Mouse (Mus musculus) midbrain, embryonic 13.5 days (tissue): ENCODE results near the gene AC124108.1. TPM values are rescaled to one million over a fixed set of nuclear protein-coding genes. Genes with fewer than 3 reads are reported as not detected.

Source experiments
- ATAC-seq: fragments of 200-750 bp; cut with Nextera tagmentation; 2 replicates; pipeline ENCODE4 v1.8.0; 2017; ENCODE audit warnings: mild to moderate bottlenecking, moderate TSS enrichment, moderate library complexity
- H3K27ac ChIP-seq: fragments of 300-500 bp; sonication (generic); 2 replicates; pipeline ENCODE4 v1.5.1; 2015; ENCODE audit warnings: inconsistent platforms, mild to moderate bottlenecking, moderate library complexity
- H3K27me3 ChIP-seq: fragments of 300-500 bp; sonication (generic); 2 replicates; pipeline ENCODE4 v1.6.1; 2015; ENCODE audit warnings: mild to moderate bottlenecking, inconsistent platforms
- H3K36me3 ChIP-seq: fragments of 300-500 bp; sonication (generic); 2 replicates; pipeline ENCODE4 v1.6.1; 2015; ENCODE audit warnings: mild to moderate bottlenecking, inconsistent platforms
- H3K4me1 ChIP-seq: fragments of 300-500 bp; sonication (generic); replicated peaks from 2 replicates; pipeline ENCODE4 v1.6.1; 2015; ENCODE audit warnings: inconsistent platforms
- H3K4me2 ChIP-seq: fragments of 300-500 bp; sonication (generic); replicated peaks from 2 replicates; pipeline ENCODE4 v1.6.1; 2015; ENCODE audit warnings: moderate library complexity, mild to moderate bottlenecking, inconsistent platforms
- H3K4me3 ChIP-seq: fragments of 300-500 bp; sonication (generic); replicated peaks from 2 replicates; pipeline ENCODE4 v1.5.1; 2015; ENCODE audit warnings: mild to moderate bottlenecking, inconsistent platforms
- H3K9ac ChIP-seq: fragments of 300-500 bp; sonication (generic); replicated peaks from 2 replicates; pipeline ENCODE4 v1.6.1; 2015; ENCODE audit warnings: mild to moderate bottlenecking, inconsistent platforms
- H3K9me3 ChIP-seq: fragments of 300-500 bp; sonication (generic); 2 replicates; pipeline ENCODE4 v1.6.1; 2016; ENCODE audit warnings: mild to moderate bottlenecking, inconsistent platforms
- WGBS: fragments of 180-500 bp; shearing (Covaris S2); methylation state at CpG from one replicate; pipeline ENCODE4 v1.1.7; 2015; 5-methylcytosine and 5-hydroxymethylcytosine counted together
- polyA plus RNA-seq: library from polyadenylated mRNA; unstranded; fragments of >200 nt; fragmentation: Nextera tagmentation; extraction: Ambion mirVana; gene quantifications from 2 replicates; pipeline ENCODE4 v1.2.1, GENCODE M21; 2015

Gene AC124108.1
- polyA plus RNA-seq, result 5.6 and 6.1 TPM in 2 replicates

GRCm38 (mm10) chr1:132191093-132191785, at the start of gene AC124108.1, which contains the start of gene Lemd1:
TSS of gene AC124108.1 (plus strand) at chr1:132191457.
TSS of gene Lemd1 (plus strand) at chr1:132191431.
- Histone ChIP-seq H3K9ac (peak within 1 kb of the TSS; percentile 100), H3K4me3 (peak within 1 kb of the TSS; percentile 95), H3K4me2 (peak within 1 kb of the TSS; percentile 90), H3K36me3 (no peaks in the 10 kb centered on the region), H3K27me3 (0 out of 2 replicates have a peak, but pooled peaks cover 5% of the 10 kb centered on the region), H3K9me3 (no peaks in the 10 kb centered on the region), H3K27ac (peak within 1 kb of the TSS; percentile 100), H3K4me1 (peaks cover 57% of the 10 kb centered on the region)
- peak; percentile 7 for ATAC-seq
- WGBS, result under 1% methylated on average over 34 of the region's 34 CpGs

GRCm38 (mm10) chr1:132141753-132142152, 49.5 kb upstream of the AC124108.1 start:
- Histone ChIP-seq H3K4me3 (no peak overlapping the region), H3K9ac (no peak overlapping the region), H3K9me3 (no peaks in the 10 kb centered on the region), H3K4me2 (no peak overlapping the region), H3K36me3 (no peaks in the 10 kb centered on the region), H3K27me3 (peaks cover 42% of the 10 kb centered on the region), H3K4me1 (peaks cover 32% of the 10 kb centered on the region), H3K27ac (no peak overlapping the region)
- WGBS, result 71% methylated on average over 13 of the region's 13 CpGs
- ATAC-seq, result no peak

- Histone ChIP-seq H3K27me3 (peaks cover 34% of the 10 kb centered on the region), H3K36me3 (no peaks in the 10 kb centered on the region), H3K4me3 (no peak overlapping the region), H3K9ac (no peak overlapping the region), H3K4me1 (peaks cover 32% of the 10 kb centered on the region), H3K9me3 (no peaks in the 10 kb centered on the region), H3K4me2 (no peak overlapping the region), H3K27ac (no peak overlapping the region)
- ATAC-seq, result no peak
- WGBS, result 84% methylated on average over 5 of the region's 5 CpGs
Observed at GRCm38 (mm10) chr1:132143079-132143478, 48.2 kb upstream of the AC124108.1 start.

GRCm38 (mm10) chr1:132143730-132144129, 47.5 kb upstream of the AC124108.1 start:
- Histone ChIP-seq H3K27me3 (peaks cover 27% of the 10 kb centered on the region), H3K27ac (peak overlapping the region; percentile 48), H3K36me3 (no peaks in the 10 kb centered on the region), H3K9me3 (no peaks in the 10 kb centered on the region), H3K9ac (no peak overlapping the region), H3K4me3 (no peak overlapping the region), H3K4me2 (no peak overlapping the region), H3K4me1 (peaks cover 31% of the 10 kb centered on the region)
- peak; percentile 16; the same call in 1 of the 2 replicates for ATAC-seq
- 66% methylated on average over 4 of the region's 4 CpGs for WGBS

- peak; percentile 84 for ATAC-seq
- WGBS, result 5% methylated on average over 2 of the region's 2 CpGs
- Histone ChIP-seq H3K4me2 (no peak overlapping the region), H3K9ac (no peak overlapping the region), H3K36me3 (no peaks in the 10 kb centered on the region), H3K9me3 (no peaks in the 10 kb centered on the region), H3K4me1 (peaks cover 26% of the 10 kb centered on the region), H3K27me3 (peaks cover 22% of the 10 kb centered on the region), H3K27ac (peak overlapping the region; percentile 48; the same call in 1 of the 2 replicates), H3K4me3 (no peak overlapping the region)
Observed at GRCm38 (mm10) chr1:132144223-132144622, 47.0 kb upstream of the AC124108.1 start.

- Histone ChIP-seq H3K4me3 (no peak overlapping the region), H3K4me2 (no peak overlapping the region), H3K36me3 (no peaks in the 10 kb centered on the region), H3K9me3 (no peaks in the 10 kb centered on the region), H3K27me3 (peaks cover 16% of the 10 kb centered on the region), H3K27ac (no peak overlapping the region), H3K9ac (no peak overlapping the region), H3K4me1 (peaks cover 21% of the 10 kb centered on the region)
- 75% methylated on average over 3 of the region's 3 CpGs for WGBS
- no peak for ATAC-seq
Observed at GRCm38 (mm10) chr1:132144837-132145236, 46.4 kb upstream of the AC124108.1 start.

- ATAC-seq, result no peak
- Histone ChIP-seq H3K9me3 (no peaks in the 10 kb centered on the region), H3K4me1 (peaks cover 27% of the 10 kb centered on the region), H3K4me3 (no peak overlapping the region), H3K4me2 (no peak overlapping the region), H3K9ac (no peak overlapping the region), H3K27me3 (peaks cover 4% of the 10 kb centered on the region; the same call in 1 of the 2 replicates), H3K27ac (no peak overlapping the region), H3K36me3 (no peaks in the 10 kb centered on the region)
- 94% methylated on average over 8 of the region's 8 CpGs for WGBS
Observed at GRCm38 (mm10) chr1:132145973-132146685, 45.1 kb upstream of the AC124108.1 start.

GRCm38 (mm10) chr1:132149410-132149809, 41.8 kb upstream of the AC124108.1 start:
- WGBS, result 70% methylated on average over 2 of the region's 2 CpGs
- H3K9ac ChIP-seq, result no peak overlapping the region
- no peak overlapping the region for H3K27ac ChIP-seq
- H3K27me3 ChIP-seq, result no peaks in the 10 kb centered on the region
- no peaks in the 10 kb centered on the region for H3K36me3 ChIP-seq
- H3K4me1 ChIP-seq, result peaks cover 25% of the 10 kb centered on the region
- H3K4me2 ChIP-seq, result no peak overlapping the region
- no peak overlapping the region for H3K4me3 ChIP-seq
- H3K9me3 ChIP-seq, result no peaks in the 10 kb centered on the region
- no peak for ATAC-seq

GRCm38 (mm10) chr1:132150171-132150570, 41.1 kb upstream of the AC124108.1 start:
- 38% methylated on average over 1 of the region's 1 CpGs for WGBS
- no peak for ATAC-seq
- H3K4me3 ChIP-seq, result no peak overlapping the region
- H3K27me3 ChIP-seq, result no peaks in the 10 kb centered on the region
- no peaks in the 10 kb centered on the region for H3K9me3 ChIP-seq
- H3K27ac ChIP-seq, result no peak overlapping the region
- H3K36me3 ChIP-seq, result no peaks in the 10 kb centered on the region
- H3K4me2 ChIP-seq, result no peak overlapping the region
- H3K4me1 ChIP-seq, result peaks cover 19% of the 10 kb centered on the region
- H3K9ac ChIP-seq, result no peak overlapping the region

- no peak overlapping the region for H3K27ac ChIP-seq
- no peaks in the 10 kb centered on the region for H3K9me3 ChIP-seq
- H3K4me1 ChIP-seq, result peaks cover 19% of the 10 kb centered on the region
- H3K9ac ChIP-seq, result no peak overlapping the region
- no peak overlapping the region for H3K4me2 ChIP-seq
- H3K4me3 ChIP-seq, result no peak overlapping the region
- no peaks in the 10 kb centered on the region for H3K27me3 ChIP-seq
- 74% methylated on average over 15 of the region's 15 CpGs for WGBS
- no peaks in the 10 kb centered on the region for H3K36me3 ChIP-seq
- no peak for ATAC-seq
Observed at GRCm38 (mm10) chr1:132150817-132151601, 40.2 kb upstream of the AC124108.1 start.

- no peak overlapping the region for H3K4me2 ChIP-seq
- H3K36me3 ChIP-seq, result no peaks in the 10 kb centered on the region
- no peak overlapping the region for H3K9ac ChIP-seq
- no peak overlapping the region for H3K4me3 ChIP-seq
- H3K27me3 ChIP-seq, result no peaks in the 10 kb centered on the region
- no peak for ATAC-seq
- no peak overlapping the region for H3K27ac ChIP-seq
- WGBS, result 72% methylated on average over 2 of the region's 2 CpGs
- H3K4me1 ChIP-seq, result peaks cover 19% of the 10 kb centered on the region
- no peaks in the 10 kb centered on the region for H3K9me3 ChIP-seq
Observed at GRCm38 (mm10) chr1:132151908-132152307, 39.3 kb upstream of the AC124108.1 start.
